Mouse (Mus musculus) C2C12 (cell line): ENCODE measurements at regions not wholly inside any gene's neighbourhood (a gene's known extent, or its start where the extent isn't known, plus 50 kb on each side); places are given as distances from the start of the nearest gene placed in this dataset.

Source experiments
- CEBPB ChIP-seq: IDR thresholded peaks from one replicate; pipeline ENCODE4 v1.6.1; 2011; ENCODE audit warnings: low read depth, mild to moderate bottlenecking, control low read depth, moderate library complexity
- CTCF ChIP-seq: IDR thresholded peaks from one replicate; pipeline ENCODE4 v1.5.1; 2011; ENCODE audit not compliant: control insufficient read depth, insufficient read depth, insufficient read length
- FOSL1 ChIP-seq: IDR thresholded peaks from one replicate; pipeline ENCODE4 v1.8.0; 2011; ENCODE audit warnings: mild to moderate bottlenecking, low read length; ENCODE audit not compliant: poor library complexity, insufficient read depth, severe bottlenecking
- MAX ChIP-seq: IDR thresholded peaks from one replicate; pipeline ENCODE4 v1.6.1; 2011; ENCODE audit warnings: mild to moderate bottlenecking, control low read depth
- MYOD1 ChIP-seq: IDR thresholded peaks from one replicate; pipeline ENCODE4 v1.6.1; 2011; ENCODE audit warnings: low read depth; ENCODE audit not compliant: control insufficient read depth, insufficient read length
- MYOG ChIP-seq: IDR thresholded peaks from one replicate; pipeline ENCODE4 v1.6.1; 2011; ENCODE audit not compliant: control insufficient read depth, insufficient read length; ENCODE audit errors: extremely low read depth
- USF1 ChIP-seq: IDR thresholded peaks from one replicate; pipeline ENCODE4 v1.6.1; 2011; ENCODE audit warnings: low read depth, mild to moderate bottlenecking, control low read depth, moderate library complexity

DNA sequence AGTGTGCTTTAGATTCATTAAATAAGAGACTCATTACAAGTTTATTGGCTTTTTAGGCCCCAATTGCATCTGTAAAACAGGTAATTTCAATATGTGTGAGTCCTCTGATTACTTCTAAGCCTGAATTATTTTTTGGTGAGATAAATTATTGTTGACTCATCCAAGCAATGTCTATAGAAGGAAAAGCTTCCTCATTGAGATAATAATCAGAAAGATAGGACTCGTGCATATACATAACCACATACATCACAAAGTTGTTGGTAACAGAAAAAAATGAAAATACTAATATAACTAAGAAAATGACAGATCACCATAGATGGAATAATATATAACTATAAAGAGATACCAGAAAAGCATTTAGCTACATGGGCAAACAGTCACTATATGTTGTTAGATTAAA, 252.0 kb downstream of the Bcl2 start:
- TF ChIP-seq CTCF (no peak), MAX (no peak), CEBPB (no peak), FOSL1 (no peak), USF1 (no peak), MYOD1 (no peak), MYOG (no peak)
